Mouse (Mus musculus): ENCODE data around the gene Nat8l.

DNA sequence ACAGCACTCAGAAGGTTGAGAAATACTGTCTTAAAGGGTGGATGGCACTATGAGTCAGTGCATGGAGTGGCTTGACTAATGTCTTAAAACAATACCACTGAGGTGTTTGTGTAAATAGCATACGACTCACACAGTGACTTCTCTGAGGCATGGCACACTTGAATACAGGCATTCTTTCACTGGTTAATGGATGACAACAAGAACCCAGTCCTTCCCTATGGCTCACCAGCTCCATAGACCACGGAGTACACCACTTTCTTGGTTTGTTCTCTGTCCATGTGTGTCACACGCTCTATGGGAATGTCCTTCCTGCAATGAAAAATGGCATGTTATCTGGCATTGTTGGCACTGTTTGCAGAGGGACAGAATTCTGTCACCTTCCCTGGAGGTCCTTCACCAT is 36.7 kb downstream of the Nat8l start:
- TF ChIP-seq CTCF (IDR thresholded peaks at IDR 0.05; ENCODE audit: extremely low read depth, insufficient read depth, insufficient read length, insufficient replicate concordance) (no peak), POLR2A (IDR thresholded peaks at IDR 0.05; ENCODE audit: low read depth, low read length) (no peak)

All from spleen, adult 2 months (tissue).